Mouse (Mus musculus) adrenal gland, postnatal 0 days (tissue): ENCODE measurements around the gene Ddx1. TPM values are rescaled to one million over a fixed set of nuclear protein-coding genes. Genes with fewer than 3 reads are reported as not detected.

Source experiments
- polyA plus RNA-seq: library from polyadenylated mRNA; unstranded; fragments of >200 nt; fragmentation: Nextera tagmentation; extraction: Ambion mirVana; gene quantifications from 2 replicates; pipeline ENCODE4 v1.2.1, GENCODE M21; 2015

Gene Ddx1
- 56.1 and 77.9 TPM in 2 replicates for polyA plus RNA-seq

GRCm38 (mm10) chr12:13248691-13249572 is at the start of gene Ddx1:
Gene Ddx1, minus strand, starts transcription at chr12:13249213.

GRCm38 (mm10) chr12:13268826-13269449 is 19.9 kb upstream of the Ddx1 start, which contains the start of gene Nbas:
Gene Nbas, plus strand, starts transcription at chr12:13269133.

Other genes starting within 250 kb of the Ddx1 start
- 6.4 and 7.8 TPM in 2 replicates for gene Nbas, start 19.9 kb upstream of the Ddx1 start, polyA plus RNA-seq